Mouse (Mus musculus) embryonic facial prominence, embryonic 13.5 days (tissue): ENCODE measurements at regions not wholly inside any gene's neighbourhood (a gene's known extent, or its start where the extent isn't known, plus 50 kb on each side); places are given as distances from the start of the nearest gene placed in this dataset.

Source experiments
- ATAC-seq: fragments of 200-750 bp; cut with Nextera tagmentation; 2 replicates; pipeline ENCODE4 v1.8.0; 2017; ENCODE audit warnings: low read depth; ENCODE audit not compliant: insufficient number of reproducible peaks, insufficient read depth, low FRiP score, low TSS enrichment
- H3K27ac ChIP-seq: fragments of 300-500 bp; sonication (generic); 2 replicates; pipeline ENCODE4 v1.5.1; 2015; ENCODE audit warnings: moderate library complexity, mild to moderate bottlenecking, inconsistent platforms
- H3K27me3 ChIP-seq: fragments of 300-500 bp; sonication (generic); 2 replicates; pipeline ENCODE4 v1.6.1; 2015; ENCODE audit warnings: mild to moderate bottlenecking, inconsistent platforms
- H3K36me3 ChIP-seq: fragments of 300-500 bp; sonication (generic); 2 replicates; pipeline ENCODE4 v1.6.1; 2015; ENCODE audit warnings: mild to moderate bottlenecking, inconsistent platforms
- H3K4me1 ChIP-seq: fragments of 300-500 bp; sonication (generic); 2 replicates; pipeline ENCODE4 v1.6.1; 2015; ENCODE audit warnings: inconsistent platforms
- H3K4me2 ChIP-seq: fragments of 300-500 bp; sonication (generic); 2 replicates; pipeline ENCODE4 v1.6.1; 2015; ENCODE audit warnings: moderate library complexity, mild to moderate bottlenecking, inconsistent platforms
- H3K4me3 ChIP-seq: fragments of 300-500 bp; sonication (generic); 2 replicates; pipeline ENCODE4 v1.5.1; 2015; ENCODE audit warnings: mild to moderate bottlenecking, inconsistent platforms
- H3K9ac ChIP-seq: fragments of 300-500 bp; sonication (generic); 2 replicates; pipeline ENCODE4 v1.6.1; 2015; ENCODE audit warnings: mild to moderate bottlenecking, inconsistent platforms
- H3K9me3 ChIP-seq: fragments of 300-500 bp; sonication (generic); 2 replicates; pipeline ENCODE4 v1.6.1; 2016; ENCODE audit warnings: inconsistent platforms
- WGBS: fragments of 180-500 bp; shearing (Covaris S2); methylation state at CpG from one replicate; pipeline ENCODE4 v1.1.7; 2015; ENCODE audit warnings: mixed read lengths; 5-methylcytosine and 5-hydroxymethylcytosine counted together

DNA sequence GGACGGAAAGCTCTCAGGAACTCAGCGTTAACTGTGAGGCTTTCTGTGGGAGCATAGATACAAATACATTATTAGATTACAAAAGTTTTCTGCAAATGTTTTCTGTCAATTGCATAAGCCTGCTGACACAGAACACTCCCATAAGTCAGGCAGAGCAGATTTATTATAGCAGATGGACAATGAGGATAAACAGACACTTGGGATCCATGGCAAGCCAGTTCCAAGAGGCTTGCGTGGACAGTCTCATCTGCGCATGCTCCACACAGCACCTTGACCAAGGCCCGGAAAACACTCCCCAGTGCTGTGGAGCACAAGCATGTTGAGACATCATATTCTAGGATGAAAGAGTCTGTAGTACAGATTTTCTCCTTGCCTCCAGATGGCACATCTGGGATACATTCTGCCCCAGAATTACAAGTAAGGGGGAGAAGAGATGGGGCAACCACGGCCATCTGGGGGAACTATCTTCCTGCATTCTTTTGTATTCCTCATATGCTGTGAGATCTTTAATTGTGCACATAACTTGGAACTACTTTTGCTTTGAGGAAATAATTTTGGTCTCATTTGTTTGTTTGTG is 62.7 kb upstream of the Kiz start:
- Histone ChIP-seq H3K4me3 (no peak overlapping the region), H3K4me1 (peaks cover 16% of the 10 kb centered on the region), H3K9ac (no peak overlapping the region), H3K27ac (no peak overlapping the region), H3K4me2 (0 out of 2 replicates have a peak overlapping the region, but pooled peaks have one; percentile 9), H3K36me3 (no peaks in the 10 kb centered on the region), H3K27me3 (no peaks in the 10 kb centered on the region), H3K9me3 (no peaks in the 10 kb centered on the region)
- WGBS, result 49% methylated on average over 6 of the region's 6 CpGs
- ATAC-seq, result no peak

DNA sequence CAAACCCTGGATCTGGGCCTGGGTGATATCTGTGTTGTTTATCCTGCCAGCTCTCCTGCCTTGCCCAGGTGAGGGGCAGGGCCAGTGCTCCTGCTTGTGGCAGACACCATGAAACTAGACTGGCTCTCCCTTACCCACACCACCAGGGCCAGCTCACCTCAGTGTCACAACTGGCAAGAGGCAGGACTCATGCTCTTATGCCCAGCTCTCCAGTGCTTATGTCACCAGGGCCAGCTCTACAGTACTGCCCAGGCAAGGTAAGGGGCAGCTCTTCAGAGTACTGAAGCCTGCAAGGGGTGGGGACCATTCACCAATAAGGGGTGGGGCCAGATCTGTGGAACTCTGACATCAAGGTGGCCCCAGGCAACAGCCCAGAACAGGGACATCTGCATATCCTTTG is 52.7 kb upstream of the Kiz start:
- no peak overlapping the region for H3K27ac ChIP-seq
- H3K27me3 ChIP-seq, result no peaks in the 10 kb centered on the region
- H3K4me2 ChIP-seq, result no peak overlapping the region
- ATAC-seq, result no peak
- no peaks in the 10 kb centered on the region for H3K4me1 ChIP-seq
- H3K9me3 ChIP-seq, result no peaks in the 10 kb centered on the region
- no peak overlapping the region for H3K4me3 ChIP-seq
- no peaks in the 10 kb centered on the region for H3K36me3 ChIP-seq
- no peak overlapping the region for H3K9ac ChIP-seq
